Mouse (Mus musculus) heart, postnatal 0 days (tissue): Measurements from ENCODE around the gene Gpr174. TPM values are rescaled to one million over a fixed set of nuclear protein-coding genes. Genes with fewer than 3 reads are reported as not detected.

ENCODE experiments used
- ATAC-seq: fragments of 200-750 bp; cut with Nextera tagmentation; 2 replicates; pipeline ENCODE4 v1.8.0; 2017; ENCODE audit warnings: low read depth, moderate number of reproducible peaks, moderate library complexity; ENCODE audit not compliant: insufficient read depth
- DNase-seq: peaks from one replicate; pipeline ENCODE4 v3.0.0-alpha.2; 2016; ENCODE audit warnings: low spot score
- H3K27ac ChIP-seq: fragments of 300-500 bp; sonication (generic); 2 replicates; pipeline ENCODE4 v1.5.1; 2014; ENCODE audit warnings: low read depth, mild to moderate bottlenecking
- H3K27me3 ChIP-seq: fragments of 300-500 bp; sonication (generic); 2 replicates; pipeline ENCODE4 v1.6.1; 2014; ENCODE audit warnings: low read length, mixed read lengths; ENCODE audit not compliant: control insufficient read depth, insufficient read depth
- H3K36me3 ChIP-seq: fragments of 300-500 bp; sonication (generic); replicated peaks from 2 replicates; pipeline ENCODE4 v1.6.1; 2014; ENCODE audit warnings: low read length, mixed read lengths; ENCODE audit not compliant: control insufficient read depth, insufficient read depth
- H3K4me1 ChIP-seq: fragments of 300-500 bp; sonication (generic); 2 replicates; pipeline ENCODE4 v1.6.1; 2014; ENCODE audit warnings: antibody characterized with exemption; ENCODE audit not compliant: control insufficient read depth, insufficient read depth
- H3K4me2 ChIP-seq: fragments of 300-500 bp; sonication (generic); 2 replicates; pipeline ENCODE4 v1.6.1; 2014; ENCODE audit warnings: low read depth, mild to moderate bottlenecking, low read length, moderate library complexity
- H3K4me3 ChIP-seq: fragments of 300-500 bp; sonication (generic); 2 replicates; pipeline ENCODE4 v1.5.1; 2014; ENCODE audit warnings: low read depth, low read length
- H3K9ac ChIP-seq: fragments of 300-500 bp; sonication (generic); replicated peaks from 2 replicates; pipeline ENCODE4 v1.6.1; 2014; ENCODE audit warnings: low read depth, low read length, mixed read lengths
- H3K9me3 ChIP-seq: fragments of 300-500 bp; sonication (generic); replicated peaks from 2 replicates; pipeline ENCODE4 v1.6.1; 2016; ENCODE audit warnings: low read length; ENCODE audit not compliant: control insufficient read depth
- CTCF ChIP-seq: IDR thresholded peaks from 2 replicates; pipeline ENCODE4 v1.5.1; 2016; ENCODE audit warnings: antibody characterized with exemption, control low read depth, low read depth
- EP300 ChIP-seq: IDR thresholded peaks from 2 replicates; pipeline ENCODE4 v1.6.1; 2016; ENCODE audit warnings: antibody characterized with exemption, low read depth
- whole genome bisulfite sequencing: fragments of 180-500 bp; shearing (Covaris S2); extraction: QIAGEN DNeasy Blood & Tissue Kit; methylation state at CpG from one replicate; pipeline ENCODE4 v1.1.7; 2014; 5-methylcytosine and 5-hydroxymethylcytosine counted together
- polyA plus RNA-seq: library from polyadenylated mRNA; unstranded; fragments of >200 nt; fragmentation: Nextera tagmentation; extraction: Ambion mirVana; gene quantifications from 2 replicates; pipeline ENCODE4 v1.2.1, GENCODE M21; 2015
- total RNA-seq: library from RNA; depleted of rRNA; stranded (reverse); fragments of >200 nt; gene quantifications from 2 replicates; pipeline ENCODE4 v1.2.3, GENCODE M21; 2014; ENCODE audit warnings: low replicate concordance; rRNA removed

Gene Gpr174
- total and polyA plus RNA-seq, 2 experiments from 2014 or later = 0.12 TPM; not detected in 1

DNA sequence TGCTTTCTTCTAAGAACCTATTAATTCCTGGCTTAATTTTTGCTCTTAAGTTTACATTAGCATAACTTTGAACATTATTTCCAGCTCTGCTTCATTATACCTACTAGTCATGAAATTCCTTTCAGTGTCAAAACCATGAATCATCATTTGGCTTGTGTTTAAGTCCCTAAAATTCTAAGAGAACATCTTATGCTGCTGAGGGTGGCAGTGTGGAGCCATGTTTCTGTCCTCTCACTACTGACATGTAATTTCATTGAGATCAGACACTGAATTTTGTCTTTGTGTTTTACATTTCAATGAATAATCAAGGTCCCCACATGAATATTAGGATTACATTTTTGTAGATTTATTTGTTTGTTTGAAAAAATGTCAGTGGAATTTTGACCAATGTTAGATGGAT lies 50.8 kb downstream of the Gpr174 start:
- H3K4me3 ChIP-seq = no peak overlapping the region
- H3K4me1 ChIP-seq = no peaks in the 10 kb centered on the region
- no peak overlapping the region for H3K4me2 ChIP-seq
- no peaks in the 10 kb centered on the region for H3K36me3 ChIP-seq
- ATAC-seq = no peak
- H3K27ac ChIP-seq = no peak overlapping the region
- no peaks in the 10 kb centered on the region for H3K27me3 ChIP-seq
- no peak for TF ChIP-seq EP300
- TF ChIP-seq CTCF = 0 out of 2 replicates have a peak, but pooled peaks have one; percentile 9
- H3K9me3 ChIP-seq = no peaks in the 10 kb centered on the region
- no peak for DNase-seq
- no peak overlapping the region for H3K9ac ChIP-seq

DNA sequence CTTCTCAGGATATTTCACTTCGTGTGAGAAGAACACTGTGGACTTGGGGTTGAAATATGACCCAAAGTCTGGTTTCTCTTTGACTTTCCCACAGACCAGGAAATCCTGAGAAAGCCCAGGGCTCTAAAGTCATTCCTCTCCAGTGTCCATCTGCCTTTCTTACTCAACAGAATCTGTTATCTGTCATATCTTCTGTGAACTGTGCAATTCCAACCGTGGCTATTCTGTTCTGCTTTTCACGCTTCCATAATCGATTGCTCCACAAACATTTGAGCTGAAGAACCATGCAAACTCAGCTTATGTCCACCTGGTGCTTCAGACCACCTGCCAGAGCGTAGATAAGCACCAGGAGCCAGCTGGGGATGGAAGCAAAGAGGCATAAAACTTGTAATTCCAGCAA lies 56.9 kb downstream of the Gpr174 start:
- Histone ChIP-seq H3K27me3 (no peaks in the 10 kb centered on the region), H3K36me3 (no peaks in the 10 kb centered on the region), H3K9ac (no peak overlapping the region), H3K27ac (no peak overlapping the region), H3K4me2 (no peak overlapping the region), H3K9me3 (no peaks in the 10 kb centered on the region), H3K4me3 (no peak overlapping the region), H3K4me1 (no peaks in the 10 kb centered on the region)
- DNase-seq (no peak), ATAC-seq (no peak)
- 45% methylated on average over 5 of the region's 5 CpGs for WGBS
- TF ChIP-seq CTCF = no peak
- no peak for TF ChIP-seq EP300

DNA sequence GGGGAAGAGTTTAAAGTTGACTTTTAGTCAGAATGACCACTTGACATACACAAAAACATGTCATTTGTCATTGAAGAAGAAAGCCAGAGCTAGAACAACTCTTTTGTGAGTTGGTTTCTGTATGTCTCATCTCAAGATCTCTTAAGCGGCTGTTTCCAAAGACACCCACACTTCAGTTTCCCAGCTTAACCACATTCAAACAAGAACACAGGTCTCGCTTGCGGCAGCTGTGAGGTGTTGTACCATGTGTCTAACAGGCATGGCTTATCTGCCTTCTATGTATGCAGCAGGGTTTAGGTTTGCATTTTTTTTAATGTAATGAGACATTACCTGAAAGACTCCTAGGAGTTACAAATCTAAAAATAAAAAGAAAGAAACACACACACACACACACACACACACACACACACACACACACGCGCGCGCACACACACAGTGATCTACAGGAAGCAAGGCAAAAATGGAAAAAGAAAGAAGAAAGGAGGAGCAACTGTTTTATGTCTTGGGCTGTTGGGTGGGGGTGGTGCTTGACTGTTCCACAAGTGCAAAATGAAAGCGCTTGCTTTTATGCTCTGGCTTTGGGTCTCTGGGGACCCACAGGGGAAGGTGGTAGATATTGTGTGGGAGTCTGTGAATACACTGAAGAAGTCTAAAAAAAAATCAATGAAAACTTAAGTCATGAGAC lies 70.2 kb downstream of the Gpr174 start:
- no peaks in the 10 kb centered on the region for H3K27me3 ChIP-seq
- H3K36me3 ChIP-seq = no peaks in the 10 kb centered on the region
- WGBS = 70% methylated on average over 8 of the region's 8 CpGs
- H3K4me3 ChIP-seq = no peak overlapping the region
- H3K4me1 ChIP-seq = no peaks in the 10 kb centered on the region
- ATAC-seq (no peak), DNase-seq (no peak)
- no peak overlapping the region for H3K27ac ChIP-seq
- no peaks in the 10 kb centered on the region for H3K9me3 ChIP-seq
- no peak overlapping the region for H3K9ac ChIP-seq
- no peak for TF ChIP-seq CTCF
- no peak for TF ChIP-seq EP300
- no peak overlapping the region for H3K4me2 ChIP-seq

DNA sequence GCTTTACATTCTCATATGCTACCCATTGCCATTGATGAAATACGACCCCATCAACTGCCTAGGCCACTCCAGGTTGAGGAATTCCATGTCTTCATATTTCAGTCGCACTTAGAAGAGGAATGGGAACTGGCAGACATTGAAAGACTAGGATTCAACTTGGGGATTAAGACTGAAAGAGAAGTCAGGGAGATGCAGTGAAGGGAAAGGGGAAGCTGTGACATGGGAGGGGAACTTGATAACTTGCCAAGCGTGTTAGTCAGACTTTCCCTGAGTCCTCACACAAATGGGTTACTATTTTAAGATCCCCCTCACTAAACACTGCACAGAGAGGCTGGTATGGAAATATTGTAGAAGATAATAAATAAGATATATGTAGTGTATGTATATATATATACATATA lies 74.2 kb downstream of the Gpr174 start:
- Histone ChIP-seq H3K4me1 (no peaks in the 10 kb centered on the region), H3K27ac (no peak overlapping the region), H3K9me3 (no peaks in the 10 kb centered on the region), H3K4me3 (no peak overlapping the region), H3K9ac (no peak overlapping the region), H3K4me2 (no peak overlapping the region), H3K36me3 (no peaks in the 10 kb centered on the region), H3K27me3 (no peaks in the 10 kb centered on the region)
- DNase-seq (no peak), ATAC-seq (no peak)
- TF ChIP-seq CTCF (no peak), EP300 (no peak)
- 56% methylated on average over 3 of the region's 3 CpGs for WGBS

DNA sequence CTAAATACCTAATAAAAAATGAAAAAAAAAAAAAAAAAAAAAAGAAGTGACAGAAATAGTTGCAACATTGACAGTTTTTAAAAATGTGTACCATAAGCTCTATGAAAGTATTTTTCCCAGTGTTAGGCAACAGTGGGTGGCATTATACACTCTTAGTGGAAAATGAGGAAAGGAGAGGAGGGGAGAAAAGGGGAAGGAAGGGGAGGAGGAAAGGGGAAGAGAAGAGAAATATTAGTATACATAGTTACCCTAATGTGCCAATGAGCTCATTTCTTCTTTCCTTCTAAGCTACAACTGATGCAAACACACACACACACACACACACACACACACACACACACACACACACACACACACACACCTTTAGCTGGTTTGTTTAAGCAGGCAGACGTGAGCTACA lies 80.9 kb downstream of the Gpr174 start:
- Histone ChIP-seq H3K27ac (no peak overlapping the region), H3K4me1 (no peaks in the 10 kb centered on the region), H3K9ac (no peak overlapping the region), H3K9me3 (no peaks in the 10 kb centered on the region), H3K4me3 (no peak overlapping the region), H3K36me3 (no peaks in the 10 kb centered on the region), H3K4me2 (no peak overlapping the region), H3K27me3 (no peaks in the 10 kb centered on the region)
- WGBS = 86% methylated on average over 1 of the region's 1 CpGs
- no peak for DNase-seq
- TF ChIP-seq CTCF (no peak), EP300 (no peak)
- no peak for ATAC-seq

DNA sequence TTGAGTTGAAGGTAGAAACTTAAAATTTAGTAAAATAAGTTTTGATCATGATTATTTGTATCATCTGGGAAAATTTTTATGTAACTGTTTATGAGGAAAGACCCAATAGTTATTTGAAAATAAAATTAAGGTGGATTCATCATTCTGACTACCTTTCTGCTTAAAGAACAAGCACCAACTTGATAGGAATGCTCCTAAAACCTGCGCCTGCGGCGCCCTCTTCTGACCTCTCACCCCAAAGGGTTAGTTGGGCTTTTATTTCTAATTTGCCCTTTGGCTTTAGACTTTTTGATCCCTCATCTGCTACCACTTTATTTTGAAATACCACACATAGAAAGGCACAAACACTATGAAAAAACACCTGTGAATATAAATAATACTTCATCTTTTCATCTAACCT lies 86.3 kb downstream of the Gpr174 start:
- H3K27me3 ChIP-seq = no peaks in the 10 kb centered on the region
- H3K36me3 ChIP-seq = no peaks in the 10 kb centered on the region
- no peak overlapping the region for H3K27ac ChIP-seq
- no peaks in the 10 kb centered on the region for H3K9me3 ChIP-seq
- DNase-seq = no peak
- no peak overlapping the region for H3K4me2 ChIP-seq
- TF ChIP-seq EP300 (no peak), CTCF (no peak)
- no peak overlapping the region for H3K4me3 ChIP-seq
- no peak for ATAC-seq
- H3K9ac ChIP-seq = no peak overlapping the region
- 54% methylated on average over 3 of the region's 3 CpGs for WGBS
- H3K4me1 ChIP-seq = no peaks in the 10 kb centered on the region

Other genes starting within 250 kb of the Gpr174 start
- gene P2ry10, start 167.4 kb upstream of the Gpr174 start, total RNA-seq = 0.15 and 1.1 TPM in 2 replicates
- gene P2ry10, start 167.4 kb upstream of the Gpr174 start, polyA plus RNA-seq = not detected in 2 replicates
- gene P2ry10b, start 107.0 kb upstream of the Gpr174 start, total RNA-seq = 2.2 and 3.8 TPM in 2 replicates
- 1.1 and 1.6 TPM in 2 replicates for gene P2ry10b, start 107.0 kb upstream of the Gpr174 start, polyA plus RNA-seq
- 91.1 and 114 TPM in 2 replicates for gene Itm2a, start 147.5 kb downstream of the Gpr174 start, total RNA-seq
- gene Itm2a, start 147.5 kb downstream of the Gpr174 start, polyA plus RNA-seq = 229 and 254 TPM in 2 replicates